Mouse (Mus musculus): ENCODE data around the gene Pdzd2.

DNA sequence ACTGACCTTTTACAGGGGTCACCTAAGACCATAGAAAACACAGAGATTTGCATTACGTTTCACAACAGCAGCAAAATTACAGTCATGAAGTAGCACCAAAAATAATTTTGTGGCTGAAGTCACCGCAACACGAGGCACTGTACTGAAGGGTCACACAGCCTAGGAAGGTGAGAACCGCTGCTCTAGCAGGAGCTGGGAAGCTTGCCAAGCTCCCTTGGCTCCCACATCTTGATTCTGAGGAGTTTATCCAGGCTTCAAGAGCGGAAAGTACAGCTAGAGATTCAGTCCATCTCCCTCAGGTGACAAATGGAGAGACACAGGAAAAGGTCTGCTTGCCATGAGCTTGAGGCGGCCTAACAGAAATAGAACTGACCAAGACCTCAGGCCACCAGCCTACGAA is 216.9 kb downstream of the Pdzd2 start:
- TF ChIP-seq CTCF (IDR thresholded peaks at IDR 0.05; ENCODE audit: control insufficient read depth, insufficient read depth, insufficient replicate concordance, low read depth, low read length): no peak
- TF ChIP-seq POLR2A (IDR thresholded peaks at IDR 0.05; ENCODE audit: control insufficient read depth, low read depth, low read length): no peak

All from testis, adult 2 months (tissue).